Mouse (Mus musculus): ENCODE data around the gene Ldb2. TPM values are rescaled to one million over a fixed set of nuclear protein-coding genes. Genes with fewer than 3 reads are reported as not detected.

Gene Ldb2
- 24.9 and 26.5 TPM in 2 replicates for polyA plus RNA-seq (2014; fragmentation: Nextera tagmentation; extraction: Ambion mirVana)

DNA sequence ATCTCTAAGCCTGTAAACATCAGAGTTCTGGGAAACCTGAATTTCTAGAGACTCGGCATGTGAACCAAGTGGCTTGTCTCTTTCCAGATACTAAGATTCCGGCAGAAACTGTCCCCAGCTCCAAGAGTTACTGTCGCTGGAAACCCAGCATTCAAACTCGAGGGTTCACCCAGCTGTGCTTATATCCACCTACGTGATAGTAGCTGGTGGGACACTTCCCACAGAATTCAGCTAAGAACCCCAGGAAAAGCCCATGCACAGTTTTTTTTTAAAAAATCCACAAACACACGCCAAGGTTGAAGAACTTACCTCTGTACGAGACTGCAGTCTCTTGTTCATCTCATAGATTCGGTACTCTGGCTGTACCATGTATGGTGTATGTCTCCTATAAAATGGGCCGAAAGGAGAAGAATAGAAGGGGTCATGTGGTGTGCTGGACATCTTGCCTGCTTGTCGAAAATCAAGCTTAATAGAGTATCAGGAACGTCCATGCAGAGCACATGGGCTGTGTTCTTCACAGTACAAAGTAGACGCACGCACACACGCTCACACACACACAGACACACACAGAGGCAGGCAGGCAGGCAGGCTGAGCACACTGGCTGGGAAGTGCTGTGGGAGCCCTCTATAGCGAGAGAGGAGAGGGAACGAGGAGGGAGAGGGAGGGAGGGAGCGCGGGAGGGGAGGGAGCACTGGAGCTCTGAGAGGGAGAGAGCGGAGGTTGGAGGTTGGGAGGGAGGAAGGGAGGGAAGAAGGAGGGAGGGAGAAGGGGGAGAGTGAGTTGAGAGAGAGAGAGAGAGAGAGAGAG is at the start of gene Ldb2:
Gene Ldb2 (minus strand): TSS at position 628 of the 808 bp plus-strand sequence.
- H3K9me3 ChIP-seq (ENCODE audit: control insufficient read depth, low read length) = no peaks in the 10 kb centered on the region
- H3K27ac ChIP-seq (ENCODE audit: low read depth, low read length) = no peak within 1 kb of the TSS
- WGBS = under 1% methylated on average over 15 of the region's 19 CpGs
- H3K36me3 ChIP-seq (ENCODE audit: control insufficient read depth, insufficient read depth, low read length) = no peaks in the 10 kb centered on the region
- peak within 1 kb of the TSS; percentile 33 for H3K9ac ChIP-seq (ENCODE audit: low read length)
- DNase-seq (ENCODE audit: low spot score) = peak; percentile 73
- peak; percentile 89 for ATAC-seq (ENCODE audit: insufficient read depth, low FRiP score, low TSS enrichment)
- no peaks in the 10 kb centered on the region for H3K27me3 ChIP-seq (ENCODE audit: control insufficient read depth, insufficient read depth, low read length)
- peak within 1 kb of the TSS; percentile 32 for H3K4me3 ChIP-seq (ENCODE audit: low read depth, low read length)
- peak within 1 kb of the TSS; percentile 50 for H3K4me2 ChIP-seq (ENCODE audit: low read depth)
- H3K4me1 ChIP-seq (ENCODE audit: control insufficient read depth, insufficient read depth, low read length) = peaks cover 5% of the 10 kb centered on the region; the same call in 1 of the 2 replicates

DNA sequence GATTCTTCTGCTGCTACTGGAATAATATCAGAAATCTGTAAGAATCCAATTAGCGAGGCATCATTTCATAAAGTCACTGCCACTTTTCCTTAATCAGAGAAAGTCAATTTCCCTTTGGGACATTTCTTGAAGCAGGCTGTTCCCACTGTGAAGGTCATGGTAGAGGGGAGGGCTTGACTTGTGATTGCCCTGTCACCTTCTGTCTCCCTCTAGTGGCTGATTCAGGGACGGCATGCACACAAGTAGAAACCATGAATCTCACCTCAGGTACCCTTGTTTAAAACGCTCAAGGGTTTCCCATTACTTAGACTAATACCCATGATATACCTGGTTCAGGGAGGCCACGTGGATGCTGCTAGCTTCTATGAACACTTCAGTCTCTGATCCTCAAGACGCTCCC is 31.8 kb upstream of the Ldb2 start:
- no peak for DNase-seq (ENCODE audit: low spot score)
- H3K4me2 ChIP-seq (ENCODE audit: low read depth) = no peak overlapping the region
- no peaks in the 10 kb centered on the region for H3K36me3 ChIP-seq (ENCODE audit: control insufficient read depth, insufficient read depth, low read length)
- no peaks in the 10 kb centered on the region for H3K9me3 ChIP-seq (ENCODE audit: control insufficient read depth, low read length)
- no peak overlapping the region for H3K4me3 ChIP-seq (ENCODE audit: low read depth, low read length)
- WGBS = 67% methylated on average over 5 of the region's 5 CpGs
- no peak for ATAC-seq (ENCODE audit: insufficient read depth, low FRiP score, low TSS enrichment)
- H3K27ac ChIP-seq (ENCODE audit: low read depth, low read length) = no peak overlapping the region
- H3K4me1 ChIP-seq (ENCODE audit: control insufficient read depth, insufficient read depth, low read length) = no peaks in the 10 kb centered on the region
- no peaks in the 10 kb centered on the region for H3K27me3 ChIP-seq (ENCODE audit: control insufficient read depth, insufficient read depth, low read length)
- H3K9ac ChIP-seq (ENCODE audit: low read length) = no peak overlapping the region

DNA sequence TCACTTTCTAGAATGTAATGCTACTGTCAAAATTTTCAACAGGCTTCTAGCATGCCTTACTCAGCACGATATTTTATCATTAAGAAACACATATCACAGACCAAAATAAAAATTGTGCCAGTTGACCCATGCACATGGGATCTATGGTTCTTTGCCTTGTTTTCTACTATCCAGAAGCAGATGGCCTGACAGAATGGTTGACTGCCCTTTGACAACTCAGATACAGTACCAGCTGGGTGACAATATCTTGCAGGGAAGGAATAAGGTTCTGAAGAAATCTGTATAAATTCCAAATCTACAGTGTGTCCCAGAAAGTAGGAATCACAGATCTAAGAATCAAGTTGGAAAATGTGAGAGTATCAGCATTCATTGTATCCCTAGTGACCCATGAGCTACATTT is 16.0 kb upstream of the Ldb2 start:
- 93% methylated on average over 1 of the region's 1 CpGs for WGBS
- ATAC-seq (ENCODE audit: insufficient read depth, low FRiP score, low TSS enrichment) = no peak

DNA sequence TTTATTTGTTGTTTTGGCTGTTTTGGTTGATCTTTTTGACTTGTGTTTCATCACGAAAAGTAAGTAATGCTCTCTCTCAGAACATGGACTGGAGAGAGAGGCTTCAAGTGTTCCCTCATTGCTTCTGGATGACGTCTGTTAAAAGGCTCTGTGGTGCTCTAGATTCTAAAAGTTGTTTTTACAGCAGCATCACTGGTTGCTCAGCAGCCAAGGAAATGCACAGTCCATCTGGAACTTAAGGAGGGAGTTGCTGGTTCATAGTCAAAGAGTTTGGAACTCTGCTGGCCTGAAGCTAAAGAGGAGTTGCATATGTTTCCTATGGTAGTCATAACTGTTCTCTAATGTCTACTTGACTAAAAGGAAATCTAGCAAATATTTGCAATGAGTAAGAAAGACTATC is 6.5 kb upstream of the Ldb2 start:
- H3K27me3 ChIP-seq (ENCODE audit: control insufficient read depth, insufficient read depth, low read length) = no peaks in the 10 kb centered on the region
- H3K27ac ChIP-seq (ENCODE audit: low read depth, low read length) = no peak overlapping the region
- no peak overlapping the region for H3K9ac ChIP-seq (ENCODE audit: low read length)
- ATAC-seq (ENCODE audit: insufficient read depth, low FRiP score, low TSS enrichment) (no peak), DNase-seq (ENCODE audit: low spot score) (no peak)
- WGBS = 80% methylated on average over 2 of the region's 2 CpGs
- no peak overlapping the region for H3K4me2 ChIP-seq (ENCODE audit: low read depth)
- no peaks in the 10 kb centered on the region for H3K9me3 ChIP-seq (ENCODE audit: control insufficient read depth, low read length)
- no peak overlapping the region for H3K4me3 ChIP-seq (ENCODE audit: low read depth, low read length)
- no peaks in the 10 kb centered on the region for H3K36me3 ChIP-seq (ENCODE audit: control insufficient read depth, insufficient read depth, low read length)
- no peaks in the 10 kb centered on the region for H3K4me1 ChIP-seq (ENCODE audit: control insufficient read depth, insufficient read depth, low read length)

More for the DNA sequence above, 16.0 kb upstream of the Ldb2 start:
- H3K4me2 ChIP-seq (ENCODE audit: low read depth) = no peak overlapping the region
- no peaks in the 10 kb centered on the region for H3K36me3 ChIP-seq (ENCODE audit: control insufficient read depth, insufficient read depth, low read length)
- H3K4me1 ChIP-seq (ENCODE audit: control insufficient read depth, insufficient read depth, low read length) = no peaks in the 10 kb centered on the region
- H3K27ac ChIP-seq (ENCODE audit: low read depth, low read length) = no peak overlapping the region
- DNase-seq (ENCODE audit: low spot score) = no peak
- no peaks in the 10 kb centered on the region for H3K27me3 ChIP-seq (ENCODE audit: control insufficient read depth, insufficient read depth, low read length)
- H3K4me3 ChIP-seq (ENCODE audit: low read depth, low read length) = no peak overlapping the region
- H3K9ac ChIP-seq (ENCODE audit: low read length) = no peak overlapping the region
- no peaks in the 10 kb centered on the region for H3K9me3 ChIP-seq (ENCODE audit: control insufficient read depth, low read length)

DNA sequence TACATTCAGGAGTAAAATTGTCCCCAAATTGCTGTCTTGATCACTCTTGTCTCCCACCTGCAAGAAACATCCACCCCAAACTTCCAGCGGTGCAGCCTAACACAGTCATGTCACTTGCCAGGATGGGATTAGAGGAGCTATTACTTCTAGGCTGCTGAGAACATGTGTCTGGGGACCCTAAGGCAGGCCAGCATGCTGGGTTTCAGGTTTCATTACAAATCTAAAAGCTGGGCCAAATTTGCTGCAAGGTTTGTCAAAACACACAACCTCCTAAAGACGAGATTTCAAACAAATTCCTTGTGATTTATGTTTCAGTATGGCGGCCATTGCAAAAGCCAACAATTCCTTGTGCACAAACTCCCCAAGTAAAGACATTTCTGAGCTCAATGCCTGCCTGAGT is 1.6 kb upstream of the Ldb2 start:
- Histone ChIP-seq H3K9ac (ENCODE audit: low read length) (no peak overlapping the region), H3K4me3 (ENCODE audit: low read depth, low read length) (no peak overlapping the region), H3K9me3 (ENCODE audit: control insufficient read depth, low read length) (no peaks in the 10 kb centered on the region), H3K27me3 (ENCODE audit: control insufficient read depth, insufficient read depth, low read length) (no peaks in the 10 kb centered on the region), H3K36me3 (ENCODE audit: control insufficient read depth, insufficient read depth, low read length) (no peaks in the 10 kb centered on the region), H3K4me2 (ENCODE audit: low read depth) (no peak overlapping the region), H3K4me1 (ENCODE audit: control insufficient read depth, insufficient read depth, low read length) (peaks cover 5% of the 10 kb centered on the region; the same call in 1 of the 2 replicates), H3K27ac (ENCODE audit: low read depth, low read length) (no peak overlapping the region)
- no peak for DNase-seq (ENCODE audit: low spot score)
- 20% methylated on average over 3 of the region's 3 CpGs for WGBS
- no peak for ATAC-seq (ENCODE audit: insufficient read depth, low FRiP score, low TSS enrichment)

DNA sequence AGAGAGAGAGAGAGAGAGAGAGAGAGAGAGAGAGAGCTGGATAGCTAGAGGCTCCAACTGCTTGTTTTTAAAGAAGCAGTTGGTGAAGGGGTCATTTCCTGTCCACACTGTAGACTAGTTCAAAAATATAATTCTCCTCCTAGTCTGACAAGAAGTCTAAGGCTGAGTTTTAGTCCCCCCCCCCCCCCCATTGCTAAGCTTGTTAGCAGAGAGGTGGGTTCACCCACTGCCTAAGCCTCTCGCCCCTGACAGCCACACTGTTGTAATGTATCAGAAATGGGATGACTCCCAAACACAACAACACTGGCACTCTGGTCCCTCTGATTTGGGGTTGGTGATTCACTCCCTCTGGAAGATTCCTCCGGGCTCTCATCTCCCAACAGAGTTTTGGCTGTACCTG is 381 bp upstream of the Ldb2 start:
- Histone ChIP-seq H3K27me3 (ENCODE audit: control insufficient read depth, insufficient read depth, low read length) (no peaks in the 10 kb centered on the region), H3K9ac (ENCODE audit: low read length) (no peak overlapping the region), H3K4me2 (ENCODE audit: low read depth) (peak overlapping the region; percentile 50; the same call in 1 of the 2 replicates), H3K4me3 (ENCODE audit: low read depth, low read length) (peak overlapping the region; percentile 32), H3K9me3 (ENCODE audit: control insufficient read depth, low read length) (no peaks in the 10 kb centered on the region), H3K27ac (ENCODE audit: low read depth, low read length) (no peak overlapping the region), H3K4me1 (ENCODE audit: control insufficient read depth, insufficient read depth, low read length) (peaks cover 5% of the 10 kb centered on the region; the same call in 1 of the 2 replicates), H3K36me3 (ENCODE audit: control insufficient read depth, insufficient read depth, low read length) (no peaks in the 10 kb centered on the region)
- 0 out of 2 replicates have a peak, but pooled peaks have one; percentile 42 for ATAC-seq (ENCODE audit: insufficient read depth, low FRiP score, low TSS enrichment)
- DNase-seq (ENCODE audit: low spot score) = peak; percentile 19
- 19% methylated on average over 2 of the region's 2 CpGs for WGBS

DNA sequence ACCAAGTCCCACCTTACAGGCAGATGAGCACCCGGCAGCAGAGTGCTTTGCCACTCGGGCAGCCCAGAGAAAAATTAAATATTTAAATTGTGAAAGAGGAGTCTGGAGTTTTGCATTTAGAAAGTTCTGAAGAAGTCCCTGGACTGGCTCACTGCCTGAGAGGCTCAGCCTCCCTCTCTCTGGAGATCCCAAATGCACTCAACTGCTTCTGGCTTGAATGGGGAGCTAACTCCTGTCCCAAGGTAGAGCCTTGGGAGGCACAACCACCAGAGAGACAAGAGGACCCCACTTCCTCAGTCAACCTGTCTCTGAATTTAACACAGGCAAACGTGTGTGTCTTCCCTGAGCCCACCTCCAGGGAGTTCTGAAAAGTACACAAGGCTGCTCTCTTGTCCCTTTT is 987 bp downstream of the Ldb2 start:
- no peak for ATAC-seq (ENCODE audit: insufficient read depth, low FRiP score, low TSS enrichment)
- Histone ChIP-seq H3K9ac (ENCODE audit: low read length) (no peak overlapping the region), H3K4me3 (ENCODE audit: low read depth, low read length) (peak overlapping the region; percentile 32), H3K9me3 (ENCODE audit: control insufficient read depth, low read length) (no peaks in the 10 kb centered on the region), H3K27ac (ENCODE audit: low read depth, low read length) (no peak overlapping the region), H3K27me3 (ENCODE audit: control insufficient read depth, insufficient read depth, low read length) (no peaks in the 10 kb centered on the region), H3K36me3 (ENCODE audit: control insufficient read depth, insufficient read depth, low read length) (no peaks in the 10 kb centered on the region), H3K4me1 (ENCODE audit: control insufficient read depth, insufficient read depth, low read length) (peaks cover 5% of the 10 kb centered on the region; the same call in 1 of the 2 replicates), H3K4me2 (ENCODE audit: low read depth) (peak overlapping the region; percentile 50)
- no peak for DNase-seq (ENCODE audit: low spot score)
- under 1% methylated on average over 3 of the region's 3 CpGs for WGBS

DNA sequence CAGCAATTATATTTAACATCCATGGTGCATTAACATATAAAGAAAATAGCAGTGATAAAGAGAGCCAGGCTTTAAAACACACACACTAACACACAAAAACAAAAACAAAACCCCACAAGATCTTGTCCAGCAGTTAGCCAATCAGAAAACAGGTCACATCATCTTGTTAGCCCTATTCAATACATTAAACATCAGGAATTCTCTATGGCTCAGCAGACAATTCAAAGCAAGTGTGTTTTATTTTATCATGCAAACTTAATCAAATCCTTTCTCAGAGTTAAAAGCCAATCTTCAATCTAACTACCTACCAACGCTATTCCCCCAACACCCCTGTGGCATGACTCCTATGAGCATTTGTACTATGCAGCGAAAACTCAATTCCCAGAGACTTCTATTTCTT is 1.4 kb downstream of the Ldb2 start:
- peak overlapping the region; percentile 50 for H3K4me2 ChIP-seq (ENCODE audit: low read depth)
- no peak for ATAC-seq (ENCODE audit: insufficient read depth, low FRiP score, low TSS enrichment)
- no peaks in the 10 kb centered on the region for H3K9me3 ChIP-seq (ENCODE audit: control insufficient read depth, low read length)
- DNase-seq (ENCODE audit: low spot score) = no peak
- peaks cover 5% of the 10 kb centered on the region; the same call in 1 of the 2 replicates for H3K4me1 ChIP-seq (ENCODE audit: control insufficient read depth, insufficient read depth, low read length)
- peak overlapping the region; percentile 32 for H3K4me3 ChIP-seq (ENCODE audit: low read depth, low read length)
- no peaks in the 10 kb centered on the region for H3K36me3 ChIP-seq (ENCODE audit: control insufficient read depth, insufficient read depth, low read length)
- H3K27ac ChIP-seq (ENCODE audit: low read depth, low read length) = no peak overlapping the region
- H3K9ac ChIP-seq (ENCODE audit: low read length) = no peak overlapping the region
- 10% methylated on average over 2 of the region's 2 CpGs for WGBS
- H3K27me3 ChIP-seq (ENCODE audit: control insufficient read depth, insufficient read depth, low read length) = no peaks in the 10 kb centered on the region

DNA sequence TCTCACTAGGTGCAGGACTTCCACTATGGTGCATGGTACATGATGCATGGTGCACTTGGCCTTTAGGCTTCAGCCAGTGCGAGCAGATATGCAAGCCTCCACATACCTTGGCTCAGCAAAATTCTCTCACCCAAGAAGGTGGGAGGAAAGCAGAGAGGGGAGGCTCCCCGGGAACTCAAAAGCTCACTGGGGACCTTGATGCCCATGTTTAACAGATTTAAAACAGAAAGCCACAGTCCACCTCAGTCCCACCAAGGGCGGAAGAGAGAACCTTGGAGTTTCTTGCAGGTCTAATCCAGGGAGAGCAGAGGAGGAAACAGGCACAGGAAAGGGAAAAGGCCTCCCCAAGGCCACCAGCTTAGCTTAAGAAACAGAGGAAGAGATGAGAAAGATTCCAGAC is 14.9 kb downstream of the Ldb2 start:
- Histone ChIP-seq H3K4me3 (ENCODE audit: low read depth, low read length) (no peak overlapping the region), H3K36me3 (ENCODE audit: control insufficient read depth, insufficient read depth, low read length) (no peaks in the 10 kb centered on the region), H3K9ac (ENCODE audit: low read length) (no peak overlapping the region), H3K27me3 (ENCODE audit: control insufficient read depth, insufficient read depth, low read length) (no peaks in the 10 kb centered on the region), H3K4me2 (ENCODE audit: low read depth) (no peak overlapping the region), H3K9me3 (ENCODE audit: control insufficient read depth, low read length) (no peaks in the 10 kb centered on the region), H3K27ac (ENCODE audit: low read depth, low read length) (no peak overlapping the region), H3K4me1 (ENCODE audit: control insufficient read depth, insufficient read depth, low read length) (no peaks in the 10 kb centered on the region)
- DNase-seq (ENCODE audit: low spot score) (no peak), ATAC-seq (ENCODE audit: insufficient read depth, low FRiP score, low TSS enrichment) (no peak)
- 87% methylated on average over 3 of the region's 3 CpGs for WGBS
